Mouse (Mus musculus): ENCODE results near the gene Pacs1.
"Not testable (repeated sequence)": the region's sequence is repeated elsewhere in the genome, so short reads cannot be mapped to it uniquely, and the experiment has no call there.

Pacs1 gene

DNA sequence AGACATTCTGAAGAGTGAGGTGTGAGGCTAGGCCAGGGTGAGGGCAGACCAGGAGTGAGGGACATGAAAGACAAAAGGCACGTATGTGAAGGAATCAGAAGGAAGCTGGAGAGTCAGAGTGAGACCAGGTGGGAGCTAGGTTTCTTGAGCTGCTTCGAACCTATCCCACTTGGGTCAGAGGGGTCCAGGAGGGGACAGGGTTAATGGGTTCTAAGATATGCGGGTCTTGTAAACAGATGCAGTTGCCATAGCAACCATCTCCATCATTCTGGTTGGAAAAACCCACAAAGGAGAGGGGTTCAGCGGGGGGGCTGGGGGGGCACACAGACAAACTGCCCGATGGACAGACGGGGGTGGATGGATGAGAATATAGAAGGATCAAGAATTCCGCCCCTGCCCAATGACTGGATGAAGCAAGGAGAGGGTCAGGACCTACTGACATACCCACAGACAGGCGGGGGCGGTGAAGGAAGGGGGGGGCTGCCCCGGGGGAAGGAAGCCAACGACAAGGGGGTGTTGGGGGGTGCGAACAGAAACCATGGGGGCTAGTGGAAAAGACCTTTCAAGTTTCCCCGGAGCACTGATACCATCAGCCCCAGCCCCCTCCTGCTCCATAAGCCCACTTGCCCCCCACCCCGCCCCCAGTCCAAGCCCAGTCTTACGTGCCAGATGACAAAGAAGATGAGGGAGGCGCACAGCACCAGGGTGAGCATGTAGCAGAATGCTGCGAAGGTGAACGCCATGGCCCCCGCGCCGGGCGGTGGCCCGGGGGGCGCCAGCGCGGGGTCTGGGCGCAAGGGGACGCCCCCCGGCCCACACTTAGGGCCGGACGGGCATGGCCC is 175.2 kb downstream of the Pacs1 start:
- no peak for DNase-seq (ENCODE audit: low read depth, low spot score)

DNA sequence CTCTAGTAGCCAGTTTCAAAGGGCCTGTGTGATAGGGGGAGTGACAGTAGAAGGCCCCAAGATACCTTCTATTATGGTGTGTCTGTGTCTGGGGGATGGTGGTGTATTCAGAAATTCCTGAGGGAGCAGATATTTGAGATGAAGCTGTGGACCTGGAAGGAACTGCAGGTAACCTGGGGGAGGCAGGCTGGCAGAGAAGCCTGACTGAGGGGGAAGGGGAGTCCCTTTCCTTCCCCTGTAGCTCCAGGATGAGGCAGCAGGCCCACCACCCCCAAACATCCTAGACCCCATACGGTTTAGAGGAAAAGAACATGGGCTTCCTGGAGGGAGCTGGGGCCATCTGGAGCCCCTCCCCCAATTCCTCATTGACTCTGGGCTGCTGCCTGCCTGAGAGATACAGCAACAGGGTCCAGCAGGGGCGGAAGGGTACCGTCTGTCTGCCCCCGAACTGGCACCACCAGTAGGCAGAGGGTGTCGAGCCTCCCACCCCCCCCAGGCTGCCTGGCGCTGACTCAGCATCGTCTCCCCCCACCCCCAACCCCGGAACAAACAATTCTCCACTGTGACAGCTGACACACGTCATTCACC is 176.9 kb downstream of the Pacs1 start:
- DNase-seq (ENCODE audit: low read depth, low spot score): no peak

GRCm38 (mm10) chr19:5094746-5095417 is 178.0 kb downstream of the Pacs1 start:
- no peak for DNase-seq (ENCODE audit: low read depth, low spot score)

DNA sequence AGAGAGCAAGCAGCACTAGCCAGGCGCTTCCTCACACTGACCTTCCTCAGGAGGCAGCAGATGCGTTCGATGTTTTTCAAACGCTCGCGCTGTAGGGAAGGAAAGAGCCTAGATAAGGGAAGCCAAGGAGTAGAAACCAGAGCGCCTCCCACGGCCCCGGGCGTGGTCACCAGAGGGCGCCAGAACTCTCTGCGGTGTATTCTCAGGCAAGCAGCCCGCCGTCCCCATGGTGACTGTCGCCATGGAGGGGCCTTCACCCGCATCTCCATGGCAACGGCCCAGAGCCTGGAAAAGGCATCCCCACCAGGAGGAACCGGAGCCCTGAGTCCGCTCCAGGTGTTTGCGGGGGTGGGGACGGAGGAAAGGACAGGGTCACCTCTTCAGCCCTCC is 178.7 kb downstream of the Pacs1 start:
- DNase-seq (ENCODE audit: low read depth, low spot score): peak; percentile 83

DNA sequence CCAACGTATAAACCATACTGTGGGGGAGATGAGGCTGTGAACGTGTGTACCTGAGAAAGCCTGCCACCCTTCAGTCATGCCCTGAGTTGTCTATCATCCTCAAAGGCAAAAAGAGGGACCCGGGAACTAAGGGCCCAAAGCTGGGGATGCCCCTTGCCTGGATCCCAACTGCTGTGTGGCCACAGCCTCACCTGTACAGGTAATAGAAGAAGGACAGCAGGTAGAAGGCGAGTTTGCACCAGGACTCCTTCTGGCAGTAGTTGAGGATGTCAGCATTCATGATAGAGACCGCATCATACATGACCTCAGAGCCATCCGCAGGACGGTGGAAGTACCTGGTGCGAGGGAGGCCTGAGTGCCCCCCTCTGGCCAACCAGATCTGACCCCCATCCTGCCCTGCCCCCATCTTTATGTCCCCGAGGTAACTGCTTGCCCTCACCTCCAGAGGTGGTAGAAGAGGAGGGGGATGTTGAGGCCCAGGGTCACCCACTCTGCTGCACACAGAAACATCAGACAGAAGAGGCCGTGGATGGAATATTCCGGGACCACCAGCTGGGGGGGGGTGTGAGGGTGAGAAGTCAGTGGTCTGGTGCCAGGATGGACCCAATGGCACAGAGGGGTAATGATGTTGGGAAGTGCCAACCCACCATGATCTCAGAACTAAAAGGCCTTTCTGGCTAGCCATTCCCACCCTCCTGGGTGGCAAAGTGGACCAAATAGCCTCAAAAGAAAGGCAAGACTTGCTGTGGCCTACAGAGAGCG is 179.3 kb downstream of the Pacs1 start:
- DNase-seq (ENCODE audit: low read depth, low spot score): no peak

GRCm38 (mm10) chr19:5092083-5092482 is 180.8 kb downstream of the Pacs1 start:
- DNase-seq (ENCODE audit: low read depth, low spot score): no peak

GRCm38 (mm10) chr19:5089324-5089723 is 183.6 kb downstream of the Pacs1 start:
- no peak for DNase-seq (ENCODE audit: low read depth, low spot score)

DNA sequence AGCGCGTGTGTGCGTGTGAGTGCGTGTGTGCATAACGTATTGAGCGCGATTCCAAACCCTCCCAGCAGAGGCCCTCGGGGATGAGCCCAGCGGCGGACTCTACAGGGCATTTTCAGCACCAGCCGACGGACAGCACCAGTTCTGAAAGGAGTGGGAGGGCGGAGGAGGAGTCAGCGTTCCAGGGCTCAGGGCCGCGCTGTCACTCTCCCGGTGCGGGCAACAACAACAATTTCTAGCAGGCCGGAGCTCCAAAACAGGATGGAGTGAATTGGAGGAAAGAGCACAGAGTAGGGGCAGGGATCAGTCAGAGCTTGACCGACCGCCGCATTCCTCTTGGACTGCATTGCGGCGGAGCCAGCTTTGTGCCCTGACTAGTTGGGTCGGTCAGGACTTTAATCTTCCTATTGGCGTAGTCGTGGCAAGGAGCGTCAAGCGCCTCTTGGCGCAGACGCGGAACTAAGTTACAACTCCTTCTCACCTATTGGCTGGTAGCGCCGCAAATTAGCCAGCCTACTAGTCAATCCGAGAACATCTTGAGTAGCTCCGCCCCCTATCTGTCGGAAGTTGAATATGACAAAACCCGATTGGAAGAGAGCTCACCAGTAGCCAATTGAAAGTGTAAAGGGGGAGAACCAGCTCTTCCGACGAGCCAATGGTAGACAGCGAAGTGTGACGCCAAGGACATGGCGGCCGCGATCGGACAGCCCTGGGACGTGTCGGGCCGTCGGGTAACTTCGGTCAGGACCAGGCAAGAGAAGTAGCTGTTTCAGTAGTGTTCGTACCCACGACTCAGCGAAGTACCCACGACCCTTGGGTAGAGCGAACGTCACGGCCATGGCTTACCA is 184.8 kb downstream of the Pacs1 start, which contains the start of gene Yif1a:
Yif1a (plus strand) TSS at position 655 of the 845 bp plus-strand sequence.
- peak; percentile 98 for DNase-seq (ENCODE audit: low read depth, low spot score)

DNA sequence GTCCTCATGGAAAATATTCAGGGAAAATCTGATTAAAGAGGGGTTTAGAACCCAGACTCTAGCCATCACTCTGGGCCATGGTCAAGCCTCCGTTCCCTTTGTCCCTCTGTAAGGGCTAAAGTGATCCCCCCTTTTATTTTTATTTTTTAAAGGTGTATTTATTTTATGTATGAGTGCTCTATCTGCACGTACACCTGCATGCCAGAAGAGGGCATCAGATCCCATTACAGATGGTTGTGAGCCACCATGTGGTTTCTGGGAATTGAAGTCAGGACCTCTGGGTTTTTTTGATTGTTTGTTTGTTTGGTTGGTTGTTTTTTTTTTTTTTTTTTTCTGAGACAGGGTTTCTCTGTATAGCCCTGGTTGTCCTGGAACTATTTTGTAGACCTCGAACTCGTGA is 186.4 kb downstream of the Pacs1 start:
- not testable (repeated sequence) for DNase-seq (ENCODE audit: low read depth, low spot score)

- no peak for DNase-seq (ENCODE audit: low read depth, low spot score)
These were observed 187.6 kb downstream of the Pacs1 start, which contains the start of gene Tmem151a for GRCm38 (mm10) chr19:5085145-5085863. TSS of gene Tmem151a (minus strand) at chr19:5085531.

DNA sequence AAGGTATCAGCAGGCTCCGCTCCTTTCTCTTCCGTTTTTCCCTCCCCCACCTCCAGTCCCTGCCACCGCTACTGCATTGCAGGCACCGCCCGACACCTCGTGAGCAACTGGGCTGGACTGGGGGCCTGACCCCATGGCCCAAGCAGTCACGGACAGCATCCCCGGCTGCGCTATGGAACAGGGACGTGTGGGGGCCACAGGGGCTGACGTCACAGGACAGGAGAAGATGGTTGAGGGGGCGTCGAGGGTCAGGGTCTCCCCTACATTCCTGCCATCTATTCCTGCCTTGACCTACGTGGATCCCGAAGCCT is 188.1 kb downstream of the Pacs1 start:
- no peak for DNase-seq (ENCODE audit: low read depth, low spot score)

GRCm38 (mm10) chr19:5083961-5084833 is 188.7 kb downstream of the Pacs1 start:
- no peak for DNase-seq (ENCODE audit: low read depth, low spot score)

Measured in A20 (cell line).